Comparison of ENCODE assay signal across 8 mouse cellular contexts in the genomic region with DNA sequence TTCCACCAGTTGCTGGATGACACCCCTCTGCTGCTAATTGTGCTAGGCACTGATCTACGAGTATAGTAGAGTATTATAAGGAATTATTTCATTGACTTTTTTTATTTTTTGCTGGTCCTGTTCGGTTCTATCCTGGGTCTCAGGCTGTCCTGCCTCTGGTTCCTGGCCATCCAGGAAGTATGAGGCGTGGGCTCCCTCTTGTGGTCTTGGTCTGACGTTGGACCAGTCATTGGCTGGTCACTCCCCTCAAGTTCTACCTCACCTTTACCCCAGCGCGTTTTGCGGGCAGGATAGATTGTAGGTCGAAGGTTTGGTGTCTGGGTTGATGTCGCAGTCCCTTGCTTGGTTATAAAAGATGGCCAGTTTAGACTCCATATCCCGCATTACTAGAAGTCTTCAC. TPM values are rescaled to one million over a fixed set of nuclear protein-coding genes. Genes with fewer than 3 reads are reported as not detected.
DNase-seq lines count a peak whose midpoint lies in the region; ATAC-seq and TF ChIP-seq lines count a peak whose summit lies in the region.

No protein-coding gene starts in this region.

- no peak overlapping the region for H3K9ac ChIP-seq in neural tube, embryonic 11.5 days (ENCODE audit: low read length)
- no peak overlapping the region for H3K9ac ChIP-seq in neural tube, embryonic 15.5 days (replicated peaks)

- H3K27me3 ChIP-seq in neural tube, embryonic 11.5 days (ENCODE audit: control insufficient read depth, insufficient read depth, low read length), result no peaks in the 10 kb centered on the region
- peaks cover 25% of the 10 kb centered on the region for H3K27me3 ChIP-seq in neural tube, embryonic 15.5 days (replicated peaks)

- intact Hi-C loops in gastrocnemius, adult 2 months (cut with DNase I), result no loop called here
- intact Hi-C loops in left cerebral cortex, postnatal 4 days (cut with DNase I), result no loop called here

- no peak for ATAC-seq in neural tube, embryonic 11.5 days (ENCODE audit: insufficient read depth, low FRiP score, low TSS enrichment)
- ATAC-seq in neural tube, embryonic 15.5 days (ENCODE audit: low FRiP score), result no peak

- no peaks in the 10 kb centered on the region for H3K4me1 ChIP-seq in neural tube, embryonic 11.5 days (ENCODE audit: control insufficient read depth, insufficient read depth, low read length)
- H3K4me1 ChIP-seq in neural tube, embryonic 15.5 days, result 0 out of 2 replicates have a peak, but pooled peaks cover 3% of the 10 kb centered on the region

- H3K4me2 ChIP-seq in neural tube, embryonic 11.5 days (ENCODE audit: low read depth), result no peak overlapping the region
- H3K4me2 ChIP-seq in neural tube, embryonic 15.5 days, result no peak overlapping the region

- no peak overlapping the region for H3K27ac ChIP-seq in gastrocnemius, adult 2 months
- H3K27ac ChIP-seq in neural tube, embryonic 11.5 days (ENCODE audit: low read depth, low read length), result no peak overlapping the region
- no peak overlapping the region for H3K27ac ChIP-seq in neural tube, embryonic 15.5 days (replicated peaks)

- H3K36me3 ChIP-seq in neural tube, embryonic 11.5 days (ENCODE audit: control insufficient read depth, insufficient read depth, low read length), result no peaks in the 10 kb centered on the region
- H3K36me3 ChIP-seq in neural tube, embryonic 15.5 days, result no peaks in the 10 kb centered on the region

- DNase-seq in gastrocnemius, adult 2 months, result no peak
- DNase-seq in gastrocnemius, postnatal 25 days, result no peak
- peak; percentile 29 for DNase-seq in neural tube, embryonic 11.5 days (ENCODE audit: low spot score)
- DNase-seq in kidney, postnatal 36 days, result peak; percentile 43 to 64
- DNase-seq in yolk sac, embryonic 10.5 days (ENCODE audit: low spot score), result peak; percentile 30
- DNase-seq in left cerebral cortex, postnatal 4 days, result no peak
- DNase-seq in thymus, postnatal 0 days (ENCODE audit: low spot score), result no peak

- peak; percentile 40; the same call in 1 of the 2 replicates for TF ChIP-seq CTCF in gastrocnemius, adult 2 months (IDR thresholded peaks at IDR 0.05)

- no peaks in the 10 kb centered on the region for H3K9me3 ChIP-seq in neural tube, embryonic 11.5 days (ENCODE audit: control insufficient read depth, low read length)
- H3K9me3 ChIP-seq in neural tube, embryonic 15.5 days (replicated peaks), result no peaks in the 10 kb centered on the region

- no peak overlapping the region for H3K4me3 ChIP-seq in gastrocnemius, adult 2 months
- H3K4me3 ChIP-seq in neural tube, embryonic 11.5 days (ENCODE audit: low read depth, low read length), result no peak overlapping the region
- H3K4me3 ChIP-seq in neural tube, embryonic 15.5 days (replicated peaks), result no peak overlapping the region

- WGBS in neural tube, embryonic 11.5 days, result 36% methylated on average over 10 of the region's 10 CpGs
- WGBS in neural tube, embryonic 15.5 days, result 40% methylated on average over 10 of the region's 10 CpGs

RNA-seq across cellular contexts. Expression of gene Rlim, which starts 10.6 kb away (rescaled TPM):
- total RNA-seq in gastrocnemius, adult 2 months (2021), result 10 to 100 TPM; 20.3 TPM
- 10 to 100 TPM; 13.6 to 15.1 TPM for total RNA-seq in gastrocnemius, postnatal 25 days (2021)
- 45.9 and 46.4 TPM in 2 replicates for polyA plus RNA-seq in neural tube, embryonic 11.5 days (2014; fragmentation: Nextera tagmentation; extraction: Ambion mirVana)
- polyA plus RNA-seq in neural tube, embryonic 15.5 days (2015; fragmentation: Nextera tagmentation; extraction: Ambion mirVana), result 23.2 and 24.0 TPM in 2 replicates
- total RNA-seq in left cerebral cortex, postnatal 4 days (2021), result 10 to 100 TPM; 49.9 to 55.1 TPM
- polyA plus RNA-seq in thymus, postnatal 0 days (2015; fragmentation: Nextera tagmentation; extraction: Ambion mirVana), result 18.7 and 21.5 TPM in 2 replicates

Comparison
In these comparisons a context has a peak if more than half of its experiments do, and no peak if none do; other contexts are left out.
1. DNase-seq: peak in neural tube, embryonic 11.5 days (single experiment), kidney, postnatal 36 days (2 of 2) and yolk sac, embryonic 10.5 days (single experiment); none in gastrocnemius, adult 2 months (single experiment), gastrocnemius, postnatal 25 days (single experiment), left cerebral cortex, postnatal 4 days (single experiment) and thymus, postnatal 0 days (single experiment).